Mouse (Mus musculus) liver, embryonic 12.5 days (tissue): ENCODE results near the gene BC030870. TPM values are rescaled to one million over a fixed set of nuclear protein-coding genes. Genes with fewer than 3 reads are reported as not detected.
"Not testable (repeated sequence)": the region's sequence is repeated elsewhere in the genome, so short reads cannot be mapped to it uniquely, and the experiment has no call there.

Experiments used
- ATAC-seq: fragments of 200-750 bp; cut with Nextera tagmentation; 2 replicates; pipeline ENCODE4 v1.8.0; 2017; ENCODE audit warnings: moderate number of reproducible peaks, mild to moderate bottlenecking, moderate library complexity
- H3K27ac ChIP-seq: fragments of 300-500 bp; sonication (generic); 2 replicates; pipeline ENCODE4 v1.5.1; 2016; ENCODE audit warnings: mild to moderate bottlenecking
- H3K27me3 ChIP-seq: fragments of 300-500 bp; sonication (generic); replicated peaks from 2 replicates; pipeline ENCODE4 v1.6.1; 2016; ENCODE audit warnings: mild to moderate bottlenecking, moderate library complexity
- H3K36me3 ChIP-seq: fragments of 300-500 bp; sonication (generic); 2 replicates; pipeline ENCODE4 v1.6.1; 2016; ENCODE audit warnings: mild to moderate bottlenecking, moderate library complexity
- H3K4me1 ChIP-seq: fragments of 300-500 bp; sonication (generic); 2 replicates; pipeline ENCODE4 v1.6.1; 2016
- H3K4me2 ChIP-seq: fragments of 300-500 bp; sonication (generic); 2 replicates; pipeline ENCODE4 v1.6.1; 2016; ENCODE audit warnings: mild to moderate bottlenecking, moderate library complexity
- H3K4me3 ChIP-seq: fragments of 300-500 bp; sonication (generic); 2 replicates; pipeline ENCODE4 v1.5.1; 2016; ENCODE audit warnings: mild to moderate bottlenecking, moderate library complexity
- H3K9ac ChIP-seq: fragments of 300-500 bp; sonication (generic); 2 replicates; pipeline ENCODE4 v1.6.1; 2016; ENCODE audit warnings: mild to moderate bottlenecking, moderate library complexity
- H3K9me3 ChIP-seq: fragments of 300-500 bp; sonication (generic); replicated peaks from 2 replicates; pipeline ENCODE4 v1.6.1; 2016; ENCODE audit warnings: mild to moderate bottlenecking, moderate library complexity
- WGBS: fragments of 180-500 bp; shearing (Covaris S2); methylation state at CpG from one replicate; pipeline ENCODE4 v1.1.7; 2016; ENCODE audit not compliant: insufficient replicate concordance; 5-methylcytosine and 5-hydroxymethylcytosine counted together
- polyA plus RNA-seq: library from polyadenylated mRNA; unstranded; fragments of >200 nt; fragmentation: Nextera tagmentation; extraction: Ambion mirVana; gene quantifications from 2 replicates; pipeline ENCODE4 v1.2.1, GENCODE M21; 2016

Gene BC030870
- not detected in 2 replicates for polyA plus RNA-seq

- Histone ChIP-seq H3K9me3 (no peaks in the 10 kb centered on the region), H3K27me3 (no peaks in the 10 kb centered on the region), H3K9ac (no peak within 1 kb of the TSS), H3K4me3 (no peak within 1 kb of the TSS), H3K4me2 (no peak within 1 kb of the TSS), H3K27ac (no peak within 1 kb of the TSS), H3K4me1 (no peaks in the 10 kb centered on the region), H3K36me3 (no peaks in the 10 kb centered on the region)
- 66% methylated on average over 15 of the region's 15 CpGs for WGBS
- no peak for ATAC-seq
These were observed at the start of gene BC030870 for GRCm38 (mm10) chr8:65129199-65129788. TSS of gene BC030870 (minus strand) at chr8:65129563.

- Histone ChIP-seq H3K4me3 (no peak overlapping the region), H3K36me3 (no peaks in the 10 kb centered on the region), H3K27me3 (no peaks in the 10 kb centered on the region), H3K4me2 (no peak overlapping the region), H3K9me3 (no peaks in the 10 kb centered on the region), H3K27ac (no peak overlapping the region), H3K4me1 (no peaks in the 10 kb centered on the region), H3K9ac (no peak overlapping the region)
- no peak for ATAC-seq
- WGBS: 58% methylated on average over 3 of the region's 3 CpGs
These were observed 45.5 kb upstream of the BC030870 start for GRCm38 (mm10) chr8:65174746-65175476.

GRCm38 (mm10) chr8:65169184-65169583 is 39.8 kb upstream of the BC030870 start:
- no peak for ATAC-seq
- 71% methylated on average over 3 of the region's 3 CpGs for WGBS
- Histone ChIP-seq H3K9ac (no peak overlapping the region), H3K27ac (no peak overlapping the region), H3K9me3 (no peaks in the 10 kb centered on the region), H3K4me3 (no peak overlapping the region), H3K27me3 (no peaks in the 10 kb centered on the region), H3K4me1 (no peaks in the 10 kb centered on the region), H3K36me3 (no peaks in the 10 kb centered on the region), H3K4me2 (no peak overlapping the region)

- peaks cover 15% of the 10 kb centered on the region for H3K9me3 ChIP-seq
- WGBS: no CpG with 5 or more reads among the region's 1 CpGs
- not testable (repeated sequence) for ATAC-seq
These were observed 31.3 kb upstream of the BC030870 start for GRCm38 (mm10) chr8:65160676-65161075.

GRCm38 (mm10) chr8:65159096-65159748 is 29.9 kb upstream of the BC030870 start:
- no peaks in the 10 kb centered on the region for H3K36me3 ChIP-seq
- 61% methylated on average over 14 of the region's 14 CpGs for WGBS
- no peaks in the 10 kb centered on the region for H3K27me3 ChIP-seq

More at GRCm38 (mm10) chr8:65160676-65161075, 31.3 kb upstream of the BC030870 start:
- H3K4me2 ChIP-seq, H3K9ac ChIP-seq, H3K4me3 ChIP-seq, H3K27ac ChIP-seq, H3K27me3 ChIP-seq, H3K4me1 ChIP-seq, H3K36me3 ChIP-seq: not testable (repeated sequence)

GRCm38 (mm10) chr8:65157901-65158300 is 28.5 kb upstream of the BC030870 start:
- Histone ChIP-seq H3K4me2 (no peak overlapping the region), H3K27ac (no peak overlapping the region), H3K4me3 (no peak overlapping the region), H3K4me1 (no peaks in the 10 kb centered on the region), H3K27me3 (no peaks in the 10 kb centered on the region), H3K36me3 (no peaks in the 10 kb centered on the region), H3K9me3 (peaks cover 15% of the 10 kb centered on the region), H3K9ac (no peak overlapping the region)
- 88% methylated on average over 4 of the region's 4 CpGs for WGBS
- no peak for ATAC-seq

More at GRCm38 (mm10) chr8:65159096-65159748, 29.9 kb upstream of the BC030870 start:
- Histone ChIP-seq H3K9ac (no peak overlapping the region), H3K4me2 (no peak overlapping the region), H3K9me3 (peaks cover 15% of the 10 kb centered on the region), H3K4me3 (no peak overlapping the region), H3K27ac (no peak overlapping the region), H3K4me1 (no peaks in the 10 kb centered on the region)
- ATAC-seq: no peak

GRCm38 (mm10) chr8:65138830-65139466 is 9.6 kb upstream of the BC030870 start:
- Histone ChIP-seq H3K9ac (no peak overlapping the region), H3K4me2 (no peak overlapping the region), H3K4me1 (no peaks in the 10 kb centered on the region), H3K36me3 (no peaks in the 10 kb centered on the region), H3K27ac (no peak overlapping the region), H3K27me3 (no peaks in the 10 kb centered on the region), H3K9me3 (no peaks in the 10 kb centered on the region), H3K4me3 (no peak overlapping the region)
- ATAC-seq: no peak
- WGBS: 53% methylated on average over 3 of the region's 3 CpGs

GRCm38 (mm10) chr8:65126454-65126853 is 2.9 kb downstream of the BC030870 start:
- Histone ChIP-seq H3K4me3 (no peak overlapping the region), H3K4me2 (no peak overlapping the region), H3K27me3 (no peaks in the 10 kb centered on the region), H3K36me3 (no peaks in the 10 kb centered on the region), H3K9me3 (no peaks in the 10 kb centered on the region), H3K27ac (no peak overlapping the region), H3K9ac (no peak overlapping the region), H3K4me1 (no peaks in the 10 kb centered on the region)
- no peak for ATAC-seq
- WGBS: 46% methylated on average over 3 of the region's 3 CpGs

- H3K9ac ChIP-seq: no peak overlapping the region
- H3K4me2 ChIP-seq: no peak overlapping the region
- no peak for ATAC-seq
- H3K4me1 ChIP-seq: no peaks in the 10 kb centered on the region
- H3K27me3 ChIP-seq: no peaks in the 10 kb centered on the region
- no peak overlapping the region for H3K27ac ChIP-seq
- H3K36me3 ChIP-seq: no peaks in the 10 kb centered on the region
- no peaks in the 10 kb centered on the region for H3K9me3 ChIP-seq
- no peak overlapping the region for H3K4me3 ChIP-seq
- 32% methylated on average over 1 of the region's 1 CpGs for WGBS
These were observed 3.3 kb downstream of the BC030870 start for GRCm38 (mm10) chr8:65126014-65126413.

GRCm38 (mm10) chr8:65112092-65112491 is 17.3 kb downstream of the BC030870 start:
- no peak for ATAC-seq
- Histone ChIP-seq H3K4me3 (no peak overlapping the region), H3K27me3 (no peaks in the 10 kb centered on the region), H3K36me3 (no peaks in the 10 kb centered on the region), H3K9ac (no peak overlapping the region), H3K4me2 (no peak overlapping the region), H3K27ac (no peak overlapping the region), H3K9me3 (no peaks in the 10 kb centered on the region), H3K4me1 (no peaks in the 10 kb centered on the region)
- 67% methylated on average over 6 of the region's 6 CpGs for WGBS

- no peaks in the 10 kb centered on the region for H3K36me3 ChIP-seq
- H3K4me2 ChIP-seq: no peak overlapping the region
- H3K27ac ChIP-seq: no peak overlapping the region
- ATAC-seq: no peak
- no peaks in the 10 kb centered on the region for H3K9me3 ChIP-seq
- no peaks in the 10 kb centered on the region for H3K4me1 ChIP-seq
- H3K4me3 ChIP-seq: no peak overlapping the region
- 33% methylated on average over 5 of the region's 5 CpGs for WGBS
- no peak overlapping the region for H3K9ac ChIP-seq
- no peaks in the 10 kb centered on the region for H3K27me3 ChIP-seq
These were observed 19.1 kb downstream of the BC030870 start for GRCm38 (mm10) chr8:65110285-65110691.

GRCm38 (mm10) chr8:65108936-65109335 is 20.4 kb downstream of the BC030870 start:
- no peak for ATAC-seq
- Histone ChIP-seq H3K27ac (no peak overlapping the region), H3K27me3 (no peaks in the 10 kb centered on the region), H3K36me3 (no peaks in the 10 kb centered on the region), H3K9me3 (no peaks in the 10 kb centered on the region), H3K9ac (no peak overlapping the region), H3K4me3 (no peak overlapping the region), H3K4me1 (no peaks in the 10 kb centered on the region), H3K4me2 (no peak overlapping the region)
- WGBS: 51% methylated on average over 6 of the region's 6 CpGs
